Mouse (Mus musculus) neural tube, embryonic 14.5 days (tissue): ENCODE data around the gene Ap1b1. TPM values are rescaled to one million over a fixed set of nuclear protein-coding genes. Genes with fewer than 3 reads are reported as not detected.

Source experiments
- ATAC-seq: fragments of 200-750 bp; cut with Nextera tagmentation; 2 replicates; pipeline ENCODE4 v1.8.0; 2017; ENCODE audit warnings: low read depth, mild to moderate bottlenecking, moderate TSS enrichment, moderate library complexity
- H3K27ac ChIP-seq: fragments of 300-500 bp; sonication (generic); 2 replicates; pipeline ENCODE4 v1.5.1; 2014; ENCODE audit warnings: low read depth, mild to moderate bottlenecking, control low read depth, low read length, moderate library complexity, mixed read lengths
- H3K27me3 ChIP-seq: fragments of 300-500 bp; sonication (generic); 2 replicates; pipeline ENCODE4 v1.6.1; 2014; ENCODE audit warnings: low read length; ENCODE audit not compliant: control insufficient read depth, insufficient read depth
- H3K36me3 ChIP-seq: fragments of 300-500 bp; sonication (generic); 2 replicates; pipeline ENCODE4 v1.6.1; 2014; ENCODE audit warnings: low read length, mixed read lengths; ENCODE audit not compliant: control insufficient read depth, insufficient read depth
- H3K4me1 ChIP-seq: fragments of 300-500 bp; sonication (generic); 2 replicates; pipeline ENCODE4 v1.6.1; 2014; ENCODE audit warnings: low read length; ENCODE audit not compliant: control insufficient read depth, insufficient read depth
- H3K4me2 ChIP-seq: fragments of 300-500 bp; sonication (generic); 2 replicates; pipeline ENCODE4 v1.6.1; 2014; ENCODE audit warnings: mild to moderate bottlenecking, low read depth, low read length, control low read depth
- H3K4me3 ChIP-seq: fragments of 300-500 bp; sonication (generic); 2 replicates; pipeline ENCODE4 v1.5.1; 2014; ENCODE audit warnings: low read depth, low read length, control low read depth, mixed read lengths
- H3K9ac ChIP-seq: fragments of 300-500 bp; sonication (generic); replicated peaks from 2 replicates; pipeline ENCODE4 v1.6.1; 2014; ENCODE audit warnings: low read depth, mild to moderate bottlenecking, control low read depth, low read length, mixed read lengths
- H3K9me3 ChIP-seq: fragments of 300-500 bp; sonication (generic); 2 replicates; pipeline ENCODE4 v1.6.1; 2016; ENCODE audit warnings: low read length; ENCODE audit not compliant: control insufficient read depth
- WGBS: fragments of 180-500 bp; shearing (Covaris S2); extraction: QIAGEN DNeasy Blood & Tissue Kit; methylation state at CpG from one replicate; pipeline ENCODE4 v1.1.7; 2014; 5-methylcytosine and 5-hydroxymethylcytosine counted together
- polyA plus RNA-seq: library from polyadenylated mRNA; unstranded; fragments of >200 nt; fragmentation: Nextera tagmentation; extraction: Ambion mirVana; gene quantifications from 2 replicates; pipeline ENCODE4 v1.2.1, GENCODE M21; 2014

Gene Ap1b1
- polyA plus RNA-seq, 1 experiment from 2014 or later = 94.9 TPM

DNA sequence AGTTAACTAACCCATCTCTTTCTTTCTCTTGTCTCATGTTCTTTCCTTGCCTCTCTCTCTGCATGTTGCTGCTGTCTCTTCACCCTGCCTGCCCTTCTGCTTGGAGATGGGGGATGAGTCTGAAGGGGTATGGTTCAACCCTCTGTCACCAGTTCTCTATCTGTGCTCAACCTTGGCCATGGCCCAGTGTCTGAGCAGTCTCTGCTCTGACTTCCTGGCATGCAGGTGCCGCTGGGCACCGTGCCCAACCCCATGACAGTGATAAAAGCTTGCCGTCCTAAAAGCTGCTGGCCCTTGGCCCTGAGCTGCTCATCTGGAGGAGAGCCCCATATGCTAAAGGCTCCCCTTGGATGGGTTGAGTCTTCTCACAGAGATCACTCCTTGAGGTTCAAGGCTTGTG, 46.5 kb downstream of the Ap1b1 start:
- Histone ChIP-seq H3K4me1 (no peaks in the 10 kb centered on the region), H3K4me2 (no peak overlapping the region), H3K9ac (no peak overlapping the region), H3K4me3 (no peak overlapping the region), H3K36me3 (peaks cover 74% of the 10 kb centered on the region), H3K27me3 (no peaks in the 10 kb centered on the region), H3K9me3 (no peaks in the 10 kb centered on the region), H3K27ac (no peak overlapping the region)
- WGBS = 84% methylated on average over 3 of the region's 3 CpGs
- ATAC-seq = no peak

DNA sequence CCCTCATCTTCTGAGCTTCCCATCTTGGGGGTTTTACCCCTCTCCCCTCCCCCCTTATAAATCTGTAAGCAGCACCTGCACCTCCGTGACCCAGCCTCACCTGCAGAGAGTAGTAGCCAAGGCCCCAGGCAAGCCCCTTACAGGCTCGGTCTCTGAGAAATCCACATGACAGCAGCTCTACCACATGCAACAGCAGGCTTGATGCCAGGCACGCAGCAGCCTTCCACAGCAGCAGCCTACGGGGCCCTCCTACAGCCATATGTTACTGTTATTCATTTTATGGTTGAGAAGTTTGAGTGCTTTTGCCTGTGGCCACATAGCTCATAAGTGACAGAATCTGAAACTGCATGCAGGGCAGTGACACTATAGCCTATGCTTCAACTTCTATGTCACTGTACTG, 48.8 kb downstream of the Ap1b1 start:
- Histone ChIP-seq H3K9ac (no peak overlapping the region), H3K36me3 (peaks cover 77% of the 10 kb centered on the region), H3K4me2 (no peak overlapping the region), H3K4me1 (no peaks in the 10 kb centered on the region), H3K9me3 (no peaks in the 10 kb centered on the region), H3K4me3 (no peak overlapping the region), H3K27ac (no peak overlapping the region), H3K27me3 (no peaks in the 10 kb centered on the region)
- ATAC-seq = no peak
- WGBS = 84% methylated on average over 4 of the region's 4 CpGs

DNA sequence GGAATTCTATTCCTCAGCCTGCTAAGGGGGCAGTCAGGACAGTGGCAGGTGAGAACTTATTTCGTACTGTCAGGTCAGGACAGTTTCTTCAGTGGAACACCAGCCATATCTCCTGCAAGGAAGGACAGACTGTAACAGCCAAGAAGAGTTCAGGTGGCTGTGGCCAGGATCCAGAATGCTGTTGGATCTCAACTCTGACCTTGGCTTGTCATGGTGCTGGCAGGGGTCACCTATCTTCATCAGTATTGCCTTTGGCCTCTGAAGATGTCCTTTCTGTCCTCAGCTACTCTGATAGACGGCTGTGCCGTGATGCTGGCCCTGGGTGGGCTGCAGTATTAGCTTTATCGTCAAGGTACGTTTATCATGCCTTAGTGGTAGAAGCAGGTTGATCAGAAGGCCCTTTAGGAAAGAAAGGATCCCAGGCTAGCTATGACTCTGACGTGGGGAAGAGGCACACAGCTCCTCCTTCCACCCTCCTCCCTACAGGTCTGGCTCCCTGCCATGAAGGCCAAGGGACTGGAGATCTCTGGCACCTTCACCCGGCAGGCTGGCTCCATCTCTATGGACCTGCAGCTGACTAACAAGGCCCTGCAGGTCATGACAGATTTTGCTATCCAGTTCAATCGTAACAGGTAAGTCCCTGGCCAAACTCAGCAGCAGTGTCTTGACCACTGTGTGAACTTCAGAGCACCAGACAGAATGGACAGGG, 50.7 kb downstream of the Ap1b1 start:
- no peak for ATAC-seq
- no peak overlapping the region for H3K4me2 ChIP-seq
- 92% methylated on average over 8 of the region's 8 CpGs for WGBS
- no peaks in the 10 kb centered on the region for H3K4me1 ChIP-seq
- no peak overlapping the region for H3K27ac ChIP-seq
- no peaks in the 10 kb centered on the region for H3K27me3 ChIP-seq
- no peaks in the 10 kb centered on the region for H3K9me3 ChIP-seq
- no peak overlapping the region for H3K9ac ChIP-seq
- no peak overlapping the region for H3K4me3 ChIP-seq
- H3K36me3 ChIP-seq = peaks cover 78% of the 10 kb centered on the region

DNA sequence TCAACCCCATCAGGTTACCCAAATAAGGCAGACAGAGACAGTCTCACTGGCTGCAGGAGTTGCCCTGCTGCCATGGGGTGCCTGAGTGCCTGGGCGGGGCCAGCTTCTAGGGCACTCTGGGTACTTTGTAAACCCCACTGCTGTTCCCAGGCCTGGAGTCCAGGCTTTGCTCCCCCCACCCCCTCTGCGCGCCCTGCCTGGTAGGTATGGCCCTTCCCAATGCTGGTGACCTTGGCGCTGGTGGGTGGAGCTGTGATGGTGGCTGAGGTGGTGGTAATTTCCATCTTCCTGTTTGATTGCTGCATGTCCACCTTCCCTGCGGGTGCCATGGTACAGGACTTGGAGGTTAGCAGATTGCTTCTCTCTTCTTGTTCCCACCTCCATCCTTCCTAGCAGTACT, 54.0 kb downstream of the Ap1b1 start:
- Histone ChIP-seq H3K36me3 (peaks cover 51% of the 10 kb centered on the region), H3K4me3 (no peak overlapping the region), H3K9ac (no peak overlapping the region), H3K4me2 (no peak overlapping the region), H3K4me1 (no peaks in the 10 kb centered on the region), H3K9me3 (no peaks in the 10 kb centered on the region), H3K27me3 (no peaks in the 10 kb centered on the region), H3K27ac (no peak overlapping the region)
- ATAC-seq = no peak
- 96% methylated on average over 5 of the region's 5 CpGs for WGBS

DNA sequence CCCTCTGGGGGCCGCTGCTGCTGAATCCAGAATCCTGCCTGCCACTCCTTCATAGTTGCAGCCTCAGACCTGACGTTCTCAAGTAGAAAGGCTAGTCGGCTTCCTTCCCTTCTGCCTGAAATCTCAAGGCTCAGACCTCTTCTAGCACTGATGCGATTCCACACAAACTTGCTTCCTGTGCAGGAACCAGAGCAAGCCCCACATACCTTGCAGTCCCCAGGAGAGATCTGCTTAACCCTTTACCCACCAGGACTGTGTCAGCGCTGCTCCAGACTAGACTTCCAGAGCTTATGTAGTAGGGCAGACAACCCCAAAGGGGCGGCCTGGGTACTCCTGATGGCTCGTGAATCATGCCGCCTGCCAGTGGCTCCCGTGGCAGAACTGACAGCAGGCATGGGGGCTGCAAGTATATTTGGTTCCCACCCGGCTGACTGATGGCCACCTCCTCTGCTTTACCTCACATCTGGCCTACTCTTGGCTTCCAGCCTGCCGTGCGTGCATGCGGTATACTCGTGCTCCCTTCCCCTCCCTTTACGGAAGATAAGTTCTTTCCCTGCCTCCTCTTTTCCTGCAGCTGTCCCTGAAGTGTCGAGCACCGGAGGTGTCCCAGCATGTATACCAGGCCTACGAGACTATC, 54.6 kb downstream of the Ap1b1 start:
- H3K27me3 ChIP-seq = no peaks in the 10 kb centered on the region
- no peak overlapping the region for H3K4me2 ChIP-seq
- 82% methylated on average over 18 of the region's 18 CpGs for WGBS
- ATAC-seq = no peak
- no peaks in the 10 kb centered on the region for H3K4me1 ChIP-seq
- no peak overlapping the region for H3K27ac ChIP-seq
- peaks cover 51% of the 10 kb centered on the region for H3K36me3 ChIP-seq
- no peaks in the 10 kb centered on the region for H3K9me3 ChIP-seq
- H3K9ac ChIP-seq = no peak overlapping the region
- H3K4me3 ChIP-seq = no peak overlapping the region

DNA sequence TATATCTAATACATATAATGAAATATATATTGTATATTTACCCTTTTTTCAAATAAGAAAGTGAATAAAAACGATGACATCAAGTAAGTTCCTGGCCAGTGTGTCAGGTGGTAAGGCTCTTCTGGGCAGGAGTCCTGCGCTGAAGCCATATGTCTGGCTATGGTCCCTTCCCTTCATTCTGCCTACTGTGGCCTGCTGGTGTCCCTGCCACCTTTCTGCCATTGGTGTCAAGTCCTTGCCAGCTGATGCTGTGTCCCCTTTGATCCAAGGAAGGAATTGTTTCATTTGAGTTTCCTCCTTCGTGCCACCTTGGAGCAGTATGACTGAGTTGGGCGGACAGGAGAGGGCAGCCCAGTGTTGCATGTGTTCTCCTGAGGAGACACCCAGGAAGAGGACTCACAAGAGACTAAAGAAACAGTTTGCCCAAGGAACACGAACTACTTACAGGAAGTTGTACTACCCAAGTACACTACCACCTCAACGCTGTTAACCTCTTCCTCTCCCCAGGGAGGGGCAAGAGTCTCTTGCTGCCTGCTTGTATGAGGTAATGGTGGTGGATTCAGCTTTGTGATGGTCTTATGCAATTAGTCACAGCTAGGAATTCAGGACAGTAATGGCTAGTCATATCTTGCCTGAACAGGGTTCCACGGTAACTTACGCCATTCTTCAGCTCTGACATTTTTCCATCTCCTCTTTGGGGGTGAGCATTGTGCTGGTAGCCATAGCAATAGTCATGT, 56.2 kb downstream of the Ap1b1 start:
- no peak for ATAC-seq
- Histone ChIP-seq H3K9me3 (no peaks in the 10 kb centered on the region), H3K27ac (no peak overlapping the region), H3K4me3 (no peak overlapping the region), H3K27me3 (no peaks in the 10 kb centered on the region), H3K4me1 (no peaks in the 10 kb centered on the region), H3K4me2 (no peak overlapping the region), H3K9ac (no peak overlapping the region), H3K36me3 (peaks cover 39% of the 10 kb centered on the region)
- 89% methylated on average over 8 of the region's 8 CpGs for WGBS

DNA sequence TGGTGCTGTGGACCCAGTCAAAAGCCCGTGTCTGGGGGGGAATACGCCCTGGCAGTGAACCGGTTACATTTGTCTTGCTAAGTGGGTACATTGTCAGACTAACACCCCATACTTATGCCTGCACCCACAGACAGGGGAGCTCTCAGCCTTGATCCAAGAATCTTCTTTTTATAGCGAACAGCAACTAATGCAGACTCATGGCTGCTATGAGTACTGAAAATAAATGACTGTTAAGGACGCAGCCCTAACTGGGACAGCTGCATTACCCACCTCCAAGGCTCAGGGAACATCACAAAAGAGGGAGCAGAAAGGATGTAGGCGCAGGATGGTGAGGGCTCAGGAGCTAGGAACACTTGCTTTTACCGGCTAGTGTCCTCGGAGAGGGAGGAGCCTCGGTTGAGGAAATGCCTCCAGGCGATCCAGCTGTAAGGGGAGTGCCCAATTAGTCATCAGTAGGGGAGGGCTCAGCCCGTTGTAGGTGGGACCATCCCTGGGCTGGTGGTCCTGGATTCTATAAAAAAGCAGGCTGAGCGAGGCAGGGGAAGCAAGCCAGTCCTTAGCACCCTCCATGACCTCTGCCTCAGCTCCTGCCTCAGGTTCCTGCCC, 59.8 kb downstream of the Ap1b1 start:
- H3K4me3 ChIP-seq = no peak overlapping the region
- H3K4me1 ChIP-seq = no peaks in the 10 kb centered on the region
- no peak overlapping the region for H3K9ac ChIP-seq
- ATAC-seq = no peak
- no peak overlapping the region for H3K4me2 ChIP-seq
- 47% methylated on average over 12 of the region's 12 CpGs for WGBS
- peaks cover 10% of the 10 kb centered on the region for H3K36me3 ChIP-seq
- no peaks in the 10 kb centered on the region for H3K27me3 ChIP-seq
- no peak overlapping the region for H3K27ac ChIP-seq
- no peaks in the 10 kb centered on the region for H3K9me3 ChIP-seq

DNA sequence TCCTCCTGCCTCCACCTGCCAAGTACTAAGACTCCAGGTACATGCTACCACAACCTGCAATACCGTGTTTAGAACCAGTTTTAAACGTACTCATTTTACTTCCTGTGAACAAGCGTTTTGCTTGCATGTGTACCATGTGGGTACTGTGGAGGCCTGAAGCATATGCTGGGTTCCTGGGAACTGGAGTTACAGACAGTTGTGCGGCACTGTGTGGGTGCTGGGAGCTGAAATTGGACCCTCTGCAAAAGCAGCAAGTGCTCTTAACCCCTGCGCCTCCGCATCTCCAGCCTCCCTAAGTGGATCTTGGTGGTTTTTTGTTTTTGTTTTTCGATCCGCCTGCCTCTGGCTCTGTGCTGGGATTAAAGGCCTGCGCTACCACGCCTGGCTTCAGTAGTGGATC, 65.0 kb downstream of the Ap1b1 start:
- H3K9ac ChIP-seq = no peak overlapping the region
- H3K27me3 ChIP-seq = no peaks in the 10 kb centered on the region
- WGBS = 84% methylated on average over 10 of the region's 10 CpGs
- no peak overlapping the region for H3K4me3 ChIP-seq
- H3K4me1 ChIP-seq = no peaks in the 10 kb centered on the region
- no peaks in the 10 kb centered on the region for H3K9me3 ChIP-seq
- no peak overlapping the region for H3K4me2 ChIP-seq
- H3K27ac ChIP-seq = no peak overlapping the region
- no peak for ATAC-seq
- H3K36me3 ChIP-seq = no peaks in the 10 kb centered on the region
